Mouse (Mus musculus) embryonic facial prominence, embryonic 12.5 days (tissue): ENCODE results near the gene Mrps14. TPM values are rescaled to one million over a fixed set of nuclear protein-coding genes. Genes with fewer than 3 reads are reported as not detected.
A peak's percentile ranks its signal among the peaks of the same experiment; 100 is the strongest.

ENCODE experiments used
- ATAC-seq: fragments of 200-750 bp; cut with Nextera tagmentation; 2 replicates; pipeline ENCODE4 v1.8.0; 2017; ENCODE audit not compliant: insufficient number of reproducible peaks, insufficient read depth, low FRiP score, low TSS enrichment
- H3K27ac ChIP-seq: fragments of 300-500 bp; sonication (generic); 2 replicates; pipeline ENCODE4 v1.5.1; 2016; ENCODE audit warnings: mild to moderate bottlenecking
- H3K27me3 ChIP-seq: fragments of 300-500 bp; sonication (generic); 2 replicates; pipeline ENCODE4 v1.6.1; 2016; ENCODE audit warnings: mild to moderate bottlenecking, moderate library complexity
- H3K36me3 ChIP-seq: fragments of 300-500 bp; sonication (generic); 2 replicates; pipeline ENCODE4 v1.6.1; 2016; ENCODE audit warnings: mild to moderate bottlenecking
- H3K4me1 ChIP-seq: fragments of 300-500 bp; sonication (generic); 2 replicates; pipeline ENCODE4 v1.6.1; 2016
- H3K4me2 ChIP-seq: fragments of 300-500 bp; sonication (generic); replicated peaks from 2 replicates; pipeline ENCODE4 v1.6.1; 2016; ENCODE audit warnings: mild to moderate bottlenecking, moderate library complexity
- H3K4me3 ChIP-seq: fragments of 300-500 bp; sonication (generic); 2 replicates; pipeline ENCODE4 v1.5.1; 2016; ENCODE audit warnings: mild to moderate bottlenecking
- H3K9ac ChIP-seq: fragments of 300-500 bp; sonication (generic); 2 replicates; pipeline ENCODE4 v1.6.1; 2016; ENCODE audit warnings: mild to moderate bottlenecking, moderate library complexity
- H3K9me3 ChIP-seq: fragments of 300-500 bp; sonication (generic); 2 replicates; pipeline ENCODE4 v1.6.1; 2016; ENCODE audit warnings: mild to moderate bottlenecking, moderate library complexity
- WGBS: fragments of 180-500 bp; shearing (Covaris S2); methylation state at CpG from one replicate; pipeline ENCODE4 v1.1.7; 2016; 5-methylcytosine and 5-hydroxymethylcytosine counted together
- polyA plus RNA-seq: library from polyadenylated mRNA; unstranded; fragments of >200 nt; fragmentation: Nextera tagmentation; extraction: Ambion mirVana; gene quantifications from 2 replicates; pipeline ENCODE4 v1.2.1, GENCODE M21; 2016

The Mrps14 gene
- polyA plus RNA-seq, 1 experiment from 2014 or later: 232 TPM

GRCm38 (mm10) chr1:160250782-160251181 is 55.8 kb downstream of the Mrps14 start:
- WGBS: 37% methylated on average over 4 of the region's 4 CpGs
- Histone ChIP-seq H3K9ac (no peak overlapping the region), H3K4me2 (no peak overlapping the region), H3K4me3 (no peak overlapping the region), H3K27me3 (no peaks in the 10 kb centered on the region), H3K36me3 (no peaks in the 10 kb centered on the region), H3K4me1 (0 out of 2 replicates have a peak, but pooled peaks cover 3% of the 10 kb centered on the region), H3K27ac (0 out of 2 replicates have a peak overlapping the region, but pooled peaks have one; percentile 30), H3K9me3 (no peaks in the 10 kb centered on the region)
- no peak for ATAC-seq

GRCm38 (mm10) chr1:160251388-160252007 is 56.5 kb downstream of the Mrps14 start:
- WGBS: 59% methylated on average over 5 of the region's 5 CpGs
- Histone ChIP-seq H3K9me3 (no peaks in the 10 kb centered on the region), H3K4me3 (no peak overlapping the region), H3K36me3 (no peaks in the 10 kb centered on the region), H3K4me2 (no peak overlapping the region), H3K27me3 (no peaks in the 10 kb centered on the region), H3K9ac (no peak overlapping the region), H3K27ac (no peak overlapping the region), H3K4me1 (0 out of 2 replicates have a peak, but pooled peaks cover 3% of the 10 kb centered on the region)
- ATAC-seq: no peak

Other genes starting within 250 kb of the Mrps14 start
- gene 4930523C07Rik, start 150.8 kb upstream of the Mrps14 start, polyA plus RNA-seq: 4.7 and 5.0 TPM in 2 replicates
- gene Tnn, start 41.6 kb upstream of the Mrps14 start, polyA plus RNA-seq: 1.3 and 1.7 TPM in 2 replicates
- 228 and 234 TPM in 2 replicates for gene Cacybp, start 17.7 kb downstream of the Mrps14 start, polyA plus RNA-seq